Mouse (Mus musculus) forebrain, embryonic 12.5 days (tissue): ENCODE measurements at regions not wholly inside any gene's neighbourhood (a gene's known extent, or its start where the extent isn't known, plus 50 kb on each side); places are given as distances from the start of the nearest gene placed in this dataset.

Source experiments
- ATAC-seq: fragments of 200-750 bp; cut with Nextera tagmentation; 2 replicates; pipeline ENCODE4 v1.8.0; 2017; ENCODE audit warnings: moderate TSS enrichment; ENCODE audit not compliant: low FRiP score
- H3K27ac ChIP-seq: fragments of 300-500 bp; sonication (generic); 2 replicates; pipeline ENCODE4 v1.5.1; 2016; ENCODE audit warnings: mild to moderate bottlenecking
- H3K27me3 ChIP-seq: fragments of 300-500 bp; sonication (generic); 2 replicates; pipeline ENCODE4 v1.6.1; 2016; ENCODE audit warnings: mild to moderate bottlenecking
- H3K36me3 ChIP-seq: fragments of 300-500 bp; sonication (generic); replicated peaks from 2 replicates; pipeline ENCODE4 v1.6.1; 2016; ENCODE audit warnings: mild to moderate bottlenecking
- H3K4me1 ChIP-seq: fragments of 300-500 bp; sonication (generic); 2 replicates; pipeline ENCODE4 v1.6.1; 2016
- H3K4me2 ChIP-seq: fragments of 300-500 bp; sonication (generic); 2 replicates; pipeline ENCODE4 v1.6.1; 2016; ENCODE audit warnings: mild to moderate bottlenecking, moderate library complexity
- H3K4me3 ChIP-seq: fragments of 300-500 bp; sonication (generic); replicated peaks from 2 replicates; pipeline ENCODE4 v1.5.1; 2016; ENCODE audit warnings: mild to moderate bottlenecking
- H3K9ac ChIP-seq: fragments of 300-500 bp; sonication (generic); 2 replicates; pipeline ENCODE4 v1.6.1; 2016; ENCODE audit warnings: mild to moderate bottlenecking
- H3K9me3 ChIP-seq: fragments of 300-500 bp; sonication (generic); 2 replicates; pipeline ENCODE4 v1.6.1; 2016
- WGBS: fragments of 180-500 bp; shearing (Covaris S2); methylation state at CpG from one replicate; pipeline ENCODE4 v1.1.7; 2016; 5-methylcytosine and 5-hydroxymethylcytosine counted together

GRCm38 (mm10) chr9:98091105-98091504 is 58.1 kb upstream of the Clstn2 start:
- 90% methylated on average over 1 of the region's 1 CpGs for WGBS
- H3K9ac ChIP-seq = no peak overlapping the region
- no peaks in the 10 kb centered on the region for H3K9me3 ChIP-seq
- no peak overlapping the region for H3K27ac ChIP-seq
- H3K27me3 ChIP-seq = no peaks in the 10 kb centered on the region
- no peak for ATAC-seq
- no peaks in the 10 kb centered on the region for H3K4me1 ChIP-seq
- H3K4me2 ChIP-seq = no peak overlapping the region
- no peaks in the 10 kb centered on the region for H3K36me3 ChIP-seq
- no peak overlapping the region for H3K4me3 ChIP-seq

- Histone ChIP-seq H3K27ac (no peak overlapping the region), H3K27me3 (no peaks in the 10 kb centered on the region), H3K9ac (no peak overlapping the region), H3K36me3 (no peaks in the 10 kb centered on the region), H3K4me3 (no peak overlapping the region), H3K9me3 (no peaks in the 10 kb centered on the region), H3K4me2 (no peak overlapping the region), H3K4me1 (no peaks in the 10 kb centered on the region)
- no peak for ATAC-seq
- WGBS = 87% methylated on average over 10 of the region's 10 CpGs
Measured at GRCm38 (mm10) chr9:98095064-98095790, 62.2 kb upstream of the Clstn2 start.

GRCm38 (mm10) chr9:98123390-98123789 is 90.4 kb upstream of the Clstn2 start:
- Histone ChIP-seq H3K4me2 (no peak overlapping the region), H3K36me3 (no peaks in the 10 kb centered on the region), H3K9ac (no peak overlapping the region), H3K27ac (no peak overlapping the region), H3K4me1 (peaks cover 7% of the 10 kb centered on the region; the same call in 1 of the 2 replicates), H3K27me3 (no peaks in the 10 kb centered on the region), H3K9me3 (no peaks in the 10 kb centered on the region), H3K4me3 (no peak overlapping the region)
- ATAC-seq = no peak
- WGBS = 54% methylated on average over 6 of the region's 6 CpGs

- Histone ChIP-seq H3K9ac (no peak overlapping the region), H3K4me2 (no peak overlapping the region), H3K4me1 (peaks cover 4% of the 10 kb centered on the region; the same call in 1 of the 2 replicates), H3K27me3 (no peaks in the 10 kb centered on the region), H3K4me3 (no peak overlapping the region), H3K27ac (no peak overlapping the region), H3K9me3 (no peaks in the 10 kb centered on the region), H3K36me3 (no peaks in the 10 kb centered on the region)
- no peak for ATAC-seq
- 89% methylated on average over 4 of the region's 4 CpGs for WGBS
Measured at GRCm38 (mm10) chr9:98129596-98129995, 96.6 kb upstream of the Clstn2 start.

- H3K4me1 ChIP-seq = peaks cover 4% of the 10 kb centered on the region; the same call in 1 of the 2 replicates
- H3K36me3 ChIP-seq = no peaks in the 10 kb centered on the region
- ATAC-seq = no peak
- H3K27ac ChIP-seq = no peak overlapping the region
- H3K9ac ChIP-seq = no peak overlapping the region
- H3K27me3 ChIP-seq = no peaks in the 10 kb centered on the region
- no peaks in the 10 kb centered on the region for H3K9me3 ChIP-seq
- WGBS = 87% methylated on average over 5 of the region's 5 CpGs
- H3K4me2 ChIP-seq = no peak overlapping the region
- no peak overlapping the region for H3K4me3 ChIP-seq
Measured at GRCm38 (mm10) chr9:98130849-98131248, 97.9 kb upstream of the Clstn2 start.

- H3K4me3 ChIP-seq = no peak overlapping the region
- H3K27ac ChIP-seq = no peak overlapping the region
- no peak overlapping the region for H3K9ac ChIP-seq
- no peak overlapping the region for H3K4me2 ChIP-seq
- H3K36me3 ChIP-seq = no peaks in the 10 kb centered on the region
- H3K27me3 ChIP-seq = no peaks in the 10 kb centered on the region
- no peak for ATAC-seq
- no peaks in the 10 kb centered on the region for H3K9me3 ChIP-seq
- H3K4me1 ChIP-seq = no peaks in the 10 kb centered on the region
Measured at GRCm38 (mm10) chr9:98140546-98140945, 107.6 kb upstream of the Clstn2 start.

GRCm38 (mm10) chr9:98142121-98142520 is 109.1 kb upstream of the Clstn2 start:
- no peaks in the 10 kb centered on the region for H3K27me3 ChIP-seq
- no peaks in the 10 kb centered on the region for H3K9me3 ChIP-seq
- no peak overlapping the region for H3K9ac ChIP-seq
- no peak for ATAC-seq
- no peak overlapping the region for H3K4me2 ChIP-seq
- H3K4me1 ChIP-seq = no peaks in the 10 kb centered on the region
- 77% methylated on average over 7 of the region's 7 CpGs for WGBS
- no peak overlapping the region for H3K27ac ChIP-seq
- no peak overlapping the region for H3K4me3 ChIP-seq
- no peaks in the 10 kb centered on the region for H3K36me3 ChIP-seq

- no peak overlapping the region for H3K9ac ChIP-seq
- H3K9me3 ChIP-seq = no peaks in the 10 kb centered on the region
- ATAC-seq = no peak
- H3K27me3 ChIP-seq = no peaks in the 10 kb centered on the region
- no peaks in the 10 kb centered on the region for H3K4me1 ChIP-seq
- no peak overlapping the region for H3K27ac ChIP-seq
- H3K4me3 ChIP-seq = no peak overlapping the region
- H3K36me3 ChIP-seq = no peaks in the 10 kb centered on the region
- 90% methylated on average over 5 of the region's 5 CpGs for WGBS
- no peak overlapping the region for H3K4me2 ChIP-seq
Measured at GRCm38 (mm10) chr9:98146901-98147300, 113.9 kb upstream of the Clstn2 start.

GRCm38 (mm10) chr9:98158421-98158820 is 125.4 kb upstream of the Clstn2 start:
- no peak for ATAC-seq

GRCm38 (mm10) chr9:98164489-98164888 is 122.7 kb upstream of the Nmnat3 start:
- ATAC-seq = no peak
- H3K9ac ChIP-seq = no peak overlapping the region
- H3K27ac ChIP-seq = no peak overlapping the region
- H3K36me3 ChIP-seq = no peaks in the 10 kb centered on the region
- 25% methylated on average over 5 of the region's 5 CpGs for WGBS
- no peak overlapping the region for H3K4me3 ChIP-seq
- H3K9me3 ChIP-seq = no peaks in the 10 kb centered on the region
- H3K4me2 ChIP-seq = no peak overlapping the region
- no peaks in the 10 kb centered on the region for H3K4me1 ChIP-seq
- H3K27me3 ChIP-seq = no peaks in the 10 kb centered on the region

More at GRCm38 (mm10) chr9:98158421-98158820, 125.4 kb upstream of the Clstn2 start:
- no peaks in the 10 kb centered on the region for H3K9me3 ChIP-seq
- no peak overlapping the region for H3K4me3 ChIP-seq
- 88% methylated on average over 2 of the region's 2 CpGs for WGBS
- H3K27me3 ChIP-seq = no peaks in the 10 kb centered on the region
- H3K4me2 ChIP-seq = no peak overlapping the region
- H3K4me1 ChIP-seq = peaks cover 6% of the 10 kb centered on the region; the same call in 1 of the 2 replicates
- no peaks in the 10 kb centered on the region for H3K36me3 ChIP-seq
- H3K27ac ChIP-seq = no peak overlapping the region
- H3K9ac ChIP-seq = no peak overlapping the region

GRCm38 (mm10) chr9:98174056-98174455 is 113.2 kb upstream of the Nmnat3 start:
- H3K27me3 ChIP-seq = no peaks in the 10 kb centered on the region
- no peaks in the 10 kb centered on the region for H3K9me3 ChIP-seq
- H3K4me1 ChIP-seq = no peaks in the 10 kb centered on the region; the same call in 1 of the 2 replicates
- no peak for ATAC-seq
- H3K4me3 ChIP-seq = no peak overlapping the region
- H3K27ac ChIP-seq = no peak overlapping the region
- no peak overlapping the region for H3K9ac ChIP-seq
- WGBS = 80% methylated on average over 5 of the region's 5 CpGs
- no peak overlapping the region for H3K4me2 ChIP-seq
- no peaks in the 10 kb centered on the region for H3K36me3 ChIP-seq

GRCm38 (mm10) chr9:98176701-98177380 is 110.4 kb upstream of the Nmnat3 start:
- ATAC-seq = no peak
- H3K27ac ChIP-seq = no peak overlapping the region
- H3K27me3 ChIP-seq = no peaks in the 10 kb centered on the region
- H3K4me1 ChIP-seq = no peaks in the 10 kb centered on the region; the same call in 1 of the 2 replicates
- no peak overlapping the region for H3K4me2 ChIP-seq
- 62% methylated on average over 7 of the region's 7 CpGs for WGBS
- no peak overlapping the region for H3K9ac ChIP-seq
- H3K9me3 ChIP-seq = no peaks in the 10 kb centered on the region
- H3K4me3 ChIP-seq = no peak overlapping the region
- no peaks in the 10 kb centered on the region for H3K36me3 ChIP-seq

GRCm38 (mm10) chr9:98180766-98181165 is 106.5 kb upstream of the Nmnat3 start:
- WGBS = 38% methylated on average over 4 of the region's 4 CpGs
- Histone ChIP-seq H3K9me3 (no peaks in the 10 kb centered on the region), H3K27ac (no peak overlapping the region), H3K4me1 (no peaks in the 10 kb centered on the region), H3K4me2 (no peak overlapping the region), H3K27me3 (no peaks in the 10 kb centered on the region), H3K9ac (no peak overlapping the region), H3K36me3 (no peaks in the 10 kb centered on the region), H3K4me3 (no peak overlapping the region)
- no peak for ATAC-seq
